Mouse (Mus musculus) testis, adult 2 months (tissue): ENCODE results near the gene Exosc9. TPM values are rescaled to one million over a fixed set of nuclear protein-coding genes. Genes with fewer than 3 reads are reported as not detected.

ENCODE experiments used
- H3K27ac ChIP-seq: fragments of 200-500 bp; 2 replicates; pipeline ENCODE4 v1.5.1; 2012; ENCODE audit warnings: low read depth, low read length; ENCODE audit not compliant: control insufficient read depth, insufficient read depth
- H3K27me3 ChIP-seq: fragments of 200-500 bp; 2 replicates; pipeline ENCODE4 v1.6.1; 2012; ENCODE audit warnings: mild to moderate bottlenecking, low read length, moderate library complexity; ENCODE audit not compliant: control insufficient read depth, insufficient read depth
- H3K36me3 ChIP-seq: fragments of 200-500 bp; 2 replicates; pipeline ENCODE4 v1.6.1; 2012; ENCODE audit warnings: mild to moderate bottlenecking, low read length; ENCODE audit not compliant: control insufficient read depth, insufficient read depth
- H3K4me1 ChIP-seq: fragments of 200-500 bp; 2 replicates; pipeline ENCODE4 v1.6.1; 2012; ENCODE audit warnings: low read length; ENCODE audit not compliant: control insufficient read depth, insufficient read depth
- H3K4me3 ChIP-seq: fragments of 200-500 bp; 2 replicates; pipeline ENCODE4 v1.5.1; 2012; ENCODE audit warnings: low read depth, mild to moderate bottlenecking, low read length, moderate library complexity, mixed read lengths; ENCODE audit not compliant: control insufficient read depth
- CTCF ChIP-seq: fragments of 200-500 bp; IDR thresholded peaks from 2 replicates; pipeline ENCODE4 v1.5.1; 2012; ENCODE audit warnings: low read depth, mild to moderate bottlenecking, inconsistent platforms, low read length, moderate library complexity; ENCODE audit not compliant: control insufficient read depth, insufficient read depth, insufficient replicate concordance
- POLR2A ChIP-seq: fragments of 200-500 bp; IDR thresholded peaks from 2 replicates; pipeline ENCODE4 v1.6.1; 2012; ENCODE audit warnings: low read depth, mild to moderate bottlenecking, inconsistent platforms, low read length, moderate library complexity; ENCODE audit not compliant: control insufficient read depth
- polyA plus RNA-seq: library from polyadenylated mRNA; depleted of rRNA; stranded (reverse); fragments of >200 nt; gene quantifications from 2 replicates; pipeline ENCODE4 v1.2.3, GENCODE M21; 2012; rRNA removed

Exosc9 gene
- polyA plus RNA-seq, 1 experiment = 21.9 TPM

GRCm38 (mm10) chr3:36605894-36606783 lies 53.7 kb downstream of the Exosc9 start:
- Histone ChIP-seq H3K27ac (no peak overlapping the region), H3K36me3 (no peaks in the 10 kb centered on the region; the same call in 1 of the 2 replicates), H3K4me3 (no peak overlapping the region), H3K4me1 (no peaks in the 10 kb centered on the region), H3K27me3 (no peaks in the 10 kb centered on the region)
- TF ChIP-seq CTCF (no peak), POLR2A (no peak)

DNA sequence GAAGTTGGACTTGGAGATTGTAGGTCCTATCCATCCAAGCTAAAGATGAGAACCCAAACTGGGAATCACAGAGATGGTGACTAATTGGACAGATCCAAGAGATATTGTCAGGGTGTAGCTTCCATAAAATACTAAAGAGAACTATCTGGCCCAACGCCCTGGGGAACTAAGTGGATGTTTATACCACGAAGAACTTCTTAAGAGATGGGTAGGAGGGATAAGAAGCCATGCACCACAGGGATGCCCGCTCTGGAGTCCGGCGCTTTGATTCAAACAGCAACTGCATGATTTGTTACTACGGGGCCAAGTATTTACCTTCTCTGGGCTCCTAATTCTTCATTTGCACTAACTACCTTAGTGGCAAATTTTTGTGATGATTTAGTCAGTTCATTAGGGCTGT lies 60.3 kb downstream of the Exosc9 start:
- Histone ChIP-seq H3K4me3 (peak overlapping the region; percentile 91), H3K27ac (peak overlapping the region; percentile 67; the same call in 1 of the 2 replicates), H3K27me3 (no peaks in the 10 kb centered on the region), H3K4me1 (peaks cover 4% of the 10 kb centered on the region), H3K36me3 (no peaks in the 10 kb centered on the region; the same call in 1 of the 2 replicates)
- no peak for TF ChIP-seq CTCF
- no peak for TF ChIP-seq POLR2A

GRCm38 (mm10) chr3:36613202-36613907 lies 60.9 kb downstream of the Exosc9 start, which contains the start of gene Bbs7:
Gene Bbs7, minus strand, starts transcription at chr3:36613477.
- Histone ChIP-seq H3K27ac (peak within 1 kb of the TSS; percentile 67), H3K4me3 (peak within 1 kb of the TSS; percentile 91), H3K27me3 (no peaks in the 10 kb centered on the region), H3K36me3 (no peaks in the 10 kb centered on the region; the same call in 1 of the 2 replicates), H3K4me1 (peaks cover 4% of the 10 kb centered on the region)
- TF ChIP-seq CTCF (no peak), POLR2A (peak; percentile 83)

DNA sequence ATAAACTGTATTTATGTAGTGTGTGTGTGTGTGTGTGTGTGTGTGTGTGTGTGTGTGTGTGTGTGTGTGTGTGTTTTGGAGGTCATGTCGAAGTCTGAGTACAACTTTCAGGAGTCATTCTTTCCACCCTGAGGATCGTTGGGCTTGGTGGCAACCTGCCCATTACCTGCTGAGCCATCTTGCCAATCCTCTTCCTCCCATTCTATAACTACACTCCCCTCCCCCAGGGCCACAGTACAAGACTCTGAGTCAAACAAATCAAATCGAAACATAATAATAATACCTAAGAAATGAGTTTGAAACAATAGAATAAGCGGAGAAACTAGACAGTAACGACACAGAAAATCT lies 61.5 kb downstream of the Exosc9 start:
- TF ChIP-seq POLR2A (no peak), CTCF (no peak)
- no peaks in the 10 kb centered on the region for H3K36me3 ChIP-seq
- no peak overlapping the region for H3K27ac ChIP-seq
- H3K4me1 ChIP-seq = peaks cover 4% of the 10 kb centered on the region
- no peaks in the 10 kb centered on the region for H3K27me3 ChIP-seq
- peak overlapping the region; percentile 91; the same call in 1 of the 2 replicates for H3K4me3 ChIP-seq

Other genes with a start within 250 kb of the Exosc9 start
- gene Anxa5, start 76.7 kb upstream of the Exosc9 start, polyA plus RNA-seq = 20.1 and 35.3 TPM in 2 replicates
- gene 1810062G17Rik, start 76.7 kb upstream of the Exosc9 start, polyA plus RNA-seq = 0.40 and 0.78 TPM in 2 replicates
- gene Gm11549, start 30.8 kb upstream of the Exosc9 start, polyA plus RNA-seq = 0.08 and 0.19 TPM in 2 replicates
- gene Ccna2, start 19.5 kb downstream of the Exosc9 start, polyA plus RNA-seq = 5.0 and 5.2 TPM in 2 replicates
- gene Bbs7, start 60.9 kb downstream of the Exosc9 start, polyA plus RNA-seq = 25.7 and 28.7 TPM in 2 replicates
- gene Trpc3, start 137.6 kb downstream of the Exosc9 start, polyA plus RNA-seq = 0.21 and 0.26 TPM in 2 replicates